Mouse (Mus musculus) intestine, embryonic 16.5 days (tissue): Measurements from ENCODE around the gene Vmn2r29. TPM values are rescaled to one million over a fixed set of nuclear protein-coding genes. Genes with fewer than 3 reads are reported as not detected.
"Not testable (repeated sequence)": the region's sequence is repeated elsewhere in the genome, so short reads cannot be mapped to it uniquely, and the experiment has no call there.

Source experiments
- ATAC-seq: fragments of 200-750 bp; cut with Nextera tagmentation; 2 replicates; pipeline ENCODE4 v1.8.0; 2017; ENCODE audit warnings: moderate TSS enrichment, moderate library complexity
- H3K27ac ChIP-seq: fragments of 300-500 bp; sonication (generic); 2 replicates; pipeline ENCODE4 v1.5.1; 2014; ENCODE audit warnings: mild to moderate bottlenecking, low read length
- H3K27me3 ChIP-seq: fragments of 300-500 bp; sonication (generic); replicated peaks from 2 replicates; pipeline ENCODE4 v1.6.1; 2014; ENCODE audit warnings: low read length, control low read depth, mixed read lengths; ENCODE audit not compliant: control insufficient read depth, insufficient read depth
- H3K36me3 ChIP-seq: fragments of 300-500 bp; sonication (generic); 2 replicates; pipeline ENCODE4 v1.6.1; 2014; ENCODE audit warnings: low read length, control low read depth; ENCODE audit not compliant: control insufficient read depth, insufficient read depth
- H3K4me1 ChIP-seq: fragments of 300-500 bp; sonication (generic); 2 replicates; pipeline ENCODE4 v1.6.1; 2014; ENCODE audit warnings: low read length, control low read depth, mixed read lengths; ENCODE audit not compliant: control insufficient read depth, insufficient read depth
- H3K4me2 ChIP-seq: fragments of 300-500 bp; sonication (generic); 2 replicates; pipeline ENCODE4 v1.6.1; 2014; ENCODE audit warnings: low read depth, low read length, control low read depth
- H3K4me3 ChIP-seq: fragments of 300-500 bp; sonication (generic); 2 replicates; pipeline ENCODE4 v1.5.1; 2014; ENCODE audit warnings: mild to moderate bottlenecking, low read length
- H3K9ac ChIP-seq: fragments of 300-500 bp; sonication (generic); 2 replicates; pipeline ENCODE4 v1.6.1; 2014; ENCODE audit warnings: low read depth, low read length
- H3K9me3 ChIP-seq: fragments of 300-500 bp; sonication (generic); 2 replicates; pipeline ENCODE4 v1.6.1; 2016; ENCODE audit warnings: low read length, control low read depth; ENCODE audit not compliant: control insufficient read depth
- WGBS: fragments of 180-500 bp; shearing (Covaris S2); extraction: QIAGEN DNeasy Blood & Tissue Kit; methylation state at CpG from one replicate; pipeline ENCODE4 v1.1.7; 2014; 5-methylcytosine and 5-hydroxymethylcytosine counted together
- polyA plus RNA-seq: library from polyadenylated mRNA; unstranded; fragments of >200 nt; fragmentation: Nextera tagmentation; extraction: Ambion mirVana; gene quantifications from 2 replicates; pipeline ENCODE4 v1.2.1, GENCODE M21; 2015

The Vmn2r29 gene
- polyA plus RNA-seq = 0.64 TPM in 1 of 2 replicates, not detected in the other

DNA sequence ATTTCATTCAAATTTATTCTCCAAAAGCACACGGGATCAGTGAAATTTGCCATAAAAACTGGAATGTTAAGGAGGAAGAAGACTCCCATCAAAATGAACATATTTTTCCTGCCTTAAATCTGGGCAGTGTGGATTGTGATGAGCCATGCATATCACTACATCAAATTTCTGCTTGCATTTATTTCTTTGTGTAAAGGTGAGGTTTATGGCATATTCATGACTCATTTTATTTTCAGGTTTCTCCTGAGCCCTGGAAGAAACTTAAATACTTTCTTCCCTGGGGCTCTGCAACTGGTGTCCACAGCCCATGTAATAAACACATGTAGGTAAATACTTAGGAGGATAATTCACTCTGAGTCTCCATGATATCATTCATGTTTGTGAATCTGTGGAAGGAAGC, at the start of gene Vmn2r29:
Gene Vmn2r29, minus strand, starts transcription at position 101 of the 400 bp plus-strand sequence.
- WGBS = no CpG with 5 or more reads among the region's 1 CpGs
- not testable (repeated sequence) for ATAC-seq, H3K27me3 ChIP-seq

DNA sequence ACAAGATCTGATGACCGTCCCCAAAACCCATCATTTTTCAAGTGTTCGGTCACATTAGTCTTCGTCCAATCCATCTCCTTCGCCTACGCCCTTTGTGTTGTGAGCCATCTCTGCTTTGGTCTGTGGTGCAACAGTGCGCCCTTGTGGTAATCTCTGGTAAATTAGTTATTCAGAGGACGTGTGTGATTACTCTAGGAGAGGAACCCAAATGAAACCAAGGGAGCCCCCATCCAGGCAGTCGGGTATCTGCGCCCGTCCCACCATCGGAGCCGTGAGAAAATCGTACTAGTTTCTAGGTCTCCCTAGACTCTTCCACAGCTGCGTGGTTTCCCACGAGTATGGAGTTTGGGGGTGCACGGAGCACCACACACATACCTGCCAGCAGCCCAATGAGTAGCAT, 48.5 kb upstream of the Vmn2r29 start:
- no peak overlapping the region for H3K27ac ChIP-seq
- no peak overlapping the region for H3K4me2 ChIP-seq
- peaks cover 13% of the 10 kb centered on the region; the same call in 1 of the 2 replicates for H3K36me3 ChIP-seq
- WGBS = 84% methylated on average over 16 of the region's 16 CpGs
- no peak overlapping the region for H3K4me3 ChIP-seq
- no peaks in the 10 kb centered on the region for H3K27me3 ChIP-seq
- H3K4me1 ChIP-seq = no peaks in the 10 kb centered on the region
- H3K9me3 ChIP-seq = 0 out of 2 replicates have a peak, but pooled peaks cover 3% of the 10 kb centered on the region
- no peak overlapping the region for H3K9ac ChIP-seq
- no peak for ATAC-seq

More for the DNA sequence above, at the start of gene Vmn2r29:
- H3K4me2 ChIP-seq, H3K4me3 ChIP-seq, H3K4me1 ChIP-seq, H3K27ac ChIP-seq, H3K36me3 ChIP-seq, H3K9me3 ChIP-seq, H3K9ac ChIP-seq: not testable (repeated sequence)

DNA sequence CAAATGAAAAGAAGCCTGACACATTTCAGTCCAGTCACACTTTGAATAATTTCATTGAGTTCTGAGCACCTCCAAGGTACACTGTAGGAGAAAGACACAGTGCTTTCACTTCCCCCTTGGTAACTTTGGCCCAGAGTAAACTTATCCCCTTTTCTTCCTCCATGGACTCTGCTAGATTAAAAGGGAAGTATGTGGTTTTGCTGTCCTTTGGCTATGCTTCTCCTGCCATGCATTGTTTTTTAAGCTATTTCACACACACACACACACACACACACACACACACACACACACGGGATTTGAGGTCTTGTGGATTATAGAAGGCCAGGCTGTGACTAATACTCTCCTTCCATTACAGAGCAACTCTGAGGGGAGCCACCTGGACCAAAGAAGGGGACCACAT, 34.3 kb upstream of the Vmn2r29 start:
- no peak overlapping the region for H3K27ac ChIP-seq
- no peaks in the 10 kb centered on the region for H3K27me3 ChIP-seq
- no peak overlapping the region for H3K9ac ChIP-seq
- H3K9me3 ChIP-seq = peaks cover 4% of the 10 kb centered on the region; the same call in 1 of the 2 replicates
- WGBS = 69% methylated on average over 1 of the region's 1 CpGs
- H3K4me2 ChIP-seq = no peak overlapping the region
- H3K4me3 ChIP-seq = no peak overlapping the region
- no peak for ATAC-seq
- H3K4me1 ChIP-seq = no peaks in the 10 kb centered on the region
- peaks cover 3% of the 10 kb centered on the region; the same call in 1 of the 2 replicates for H3K36me3 ChIP-seq

DNA sequence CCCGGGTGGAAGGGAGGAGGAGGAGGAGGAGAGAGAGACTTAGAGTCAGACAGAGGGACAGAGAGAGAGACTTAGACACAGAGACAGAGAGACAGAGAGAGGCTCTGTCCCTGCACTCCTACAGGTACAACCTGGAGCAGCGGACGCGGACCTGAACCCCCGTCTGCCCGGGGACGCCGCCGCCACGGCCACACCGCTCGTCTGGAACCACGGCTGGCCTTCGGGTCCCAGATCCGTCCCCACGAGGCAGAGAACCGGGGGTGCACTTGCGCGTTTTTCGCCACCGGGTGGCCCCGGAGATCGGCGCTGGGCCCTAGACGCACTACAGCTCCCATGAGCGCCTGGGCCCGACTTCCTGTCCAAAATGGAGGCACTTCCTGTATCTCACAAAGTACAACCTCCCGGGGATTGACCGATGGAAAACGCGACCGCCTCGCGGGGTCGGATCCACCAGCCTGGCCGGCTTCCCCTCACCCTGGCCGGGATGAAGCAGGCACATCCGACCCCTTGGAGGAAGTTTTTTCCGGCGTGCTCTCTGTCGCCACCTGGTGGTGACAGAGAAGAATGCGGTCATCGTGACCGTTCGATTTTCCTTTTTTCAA, 30.9 kb upstream of the Vmn2r29 start, which contains the start of gene Gm45844:
Gene Gm45844, minus strand, starts transcription at position 324 of the 602 bp plus-strand sequence.
- not testable (repeated sequence) for H3K36me3 ChIP-seq, H3K27me3 ChIP-seq, H3K9me3 ChIP-seq, H3K4me1 ChIP-seq
- peak within 1 kb of the TSS; percentile 53 for H3K9ac ChIP-seq
- 46% methylated on average over 45 of the region's 45 CpGs for WGBS
- peak within 1 kb of the TSS; percentile 29 for H3K27ac ChIP-seq
- H3K4me3 ChIP-seq = peak within 1 kb of the TSS; percentile 44
- peak; percentile 100 for ATAC-seq
- H3K4me2 ChIP-seq = peak within 1 kb of the TSS; percentile 23

DNA sequence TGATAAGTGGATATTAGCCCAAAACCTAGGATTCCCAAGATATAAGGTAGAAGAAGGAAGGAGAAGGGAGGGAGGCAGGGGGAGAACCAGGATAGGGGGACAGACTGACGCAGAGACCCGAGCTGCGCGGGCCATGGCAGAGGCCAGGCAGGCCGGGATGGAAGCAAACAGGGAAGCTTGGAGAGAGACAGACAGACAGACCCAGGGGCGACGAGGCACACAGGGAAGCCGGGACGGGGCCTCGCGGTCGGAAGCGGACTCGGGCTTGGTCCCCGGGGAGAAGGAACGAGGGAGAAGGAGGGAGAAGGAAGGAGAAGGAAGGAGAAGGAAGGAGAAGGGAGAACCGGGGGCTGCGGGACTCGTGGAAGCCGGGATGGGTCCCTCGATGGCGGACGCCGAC, 30.4 kb upstream of the Vmn2r29 start:
- H3K27me3 ChIP-seq, H3K9me3 ChIP-seq, H3K4me1 ChIP-seq, H3K36me3 ChIP-seq, ATAC-seq: not testable (repeated sequence)
- peak overlapping the region; percentile 23 for H3K4me2 ChIP-seq
- peak overlapping the region; percentile 29 for H3K27ac ChIP-seq
- WGBS = 63% methylated on average over 24 of the region's 24 CpGs
- H3K4me3 ChIP-seq = peak overlapping the region; percentile 44
- peak overlapping the region; percentile 53; the same call in 1 of the 2 replicates for H3K9ac ChIP-seq

DNA sequence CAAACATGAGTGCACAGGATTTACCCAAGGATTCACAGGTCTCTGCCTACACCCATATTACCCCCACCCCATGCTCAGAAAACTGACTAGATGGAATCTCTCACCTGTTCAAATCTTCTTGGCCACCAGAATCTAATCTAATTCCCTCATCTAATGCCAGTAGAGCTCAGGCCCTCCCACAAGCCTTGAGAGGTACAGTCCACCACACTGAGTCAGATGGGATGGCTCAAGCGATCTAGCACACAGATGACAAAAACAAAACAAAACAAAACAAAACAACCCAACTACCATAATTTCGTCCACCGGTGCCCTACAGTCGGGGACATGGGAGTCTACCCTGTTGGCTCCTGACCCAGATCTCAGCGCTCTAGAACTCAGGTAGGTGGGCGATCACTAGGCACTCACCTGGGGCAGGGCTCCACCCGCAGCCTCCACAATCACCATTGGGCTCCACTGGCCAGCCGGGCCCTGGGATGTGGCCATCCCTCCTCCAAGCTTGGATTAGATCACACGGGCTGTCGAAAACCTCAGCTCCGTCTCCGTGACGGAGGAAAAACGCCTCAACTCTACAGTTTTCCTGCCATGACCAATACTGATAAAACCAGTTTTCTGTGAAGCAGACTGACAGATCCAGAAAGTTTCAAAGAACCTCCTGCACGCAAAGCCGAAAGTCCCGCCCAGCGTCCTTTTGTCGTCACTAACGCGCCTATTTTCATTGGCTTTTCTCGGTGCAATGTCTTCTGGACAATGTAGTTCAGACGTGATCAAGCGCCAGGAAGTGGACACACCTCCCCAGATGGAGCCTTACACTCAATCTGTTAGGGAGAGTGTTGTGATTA, 37.6 kb downstream of the Vmn2r29 start, which contains the start of gene Zfp772:
Gene Zfp772, minus strand, starts transcription at position 686 of the 839 bp plus-strand sequence.
- H3K27me3 ChIP-seq, H3K36me3 ChIP-seq, H3K4me1 ChIP-seq, H3K27ac ChIP-seq, H3K9me3 ChIP-seq, ATAC-seq: not testable (repeated sequence)
- Histone ChIP-seq H3K4me2 (peak within 1 kb of the TSS; percentile 61), H3K9ac (peak within 1 kb of the TSS; percentile 62), H3K4me3 (peak within 1 kb of the TSS; percentile 54)
- 3% methylated on average over 24 of the region's 24 CpGs for WGBS

DNA sequence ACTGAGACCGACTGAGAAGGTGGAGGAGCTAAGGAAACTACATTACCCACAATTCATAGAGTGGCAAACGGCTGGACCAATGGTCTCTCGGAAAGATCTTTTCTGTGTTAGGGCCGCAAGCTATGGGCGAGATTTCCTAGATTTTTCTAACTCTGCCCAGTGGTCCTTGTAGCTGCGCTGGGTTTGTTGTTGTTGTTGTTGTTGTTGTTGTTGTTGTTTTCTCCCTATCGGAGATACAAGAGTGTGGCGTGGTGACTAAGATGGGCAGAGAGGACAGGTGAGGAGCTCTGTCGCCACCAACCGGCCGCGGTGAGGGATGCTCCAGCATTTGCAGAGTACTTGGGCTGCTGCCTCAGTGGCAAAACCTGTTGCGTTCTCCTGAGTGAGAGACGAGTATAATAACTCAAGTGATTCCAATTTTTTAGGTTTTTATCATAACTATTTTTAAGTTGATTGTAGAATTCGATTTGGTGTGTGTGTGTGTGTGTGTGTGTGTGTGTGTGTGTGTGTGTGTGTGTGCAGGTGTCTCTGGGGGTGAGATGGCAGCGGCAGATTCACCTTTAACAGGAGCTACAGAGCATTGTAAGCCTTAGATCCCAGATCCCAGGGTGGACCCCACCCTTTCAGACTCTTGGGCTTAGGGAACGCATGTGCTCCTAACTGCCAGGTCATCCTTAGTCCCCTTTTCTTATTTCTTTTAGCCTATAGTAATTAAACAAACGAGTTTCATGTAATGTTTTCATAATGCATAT, 58.8 kb downstream of the Vmn2r29 start:
- Histone ChIP-seq H3K4me2 (peak overlapping the region; percentile 56), H3K27ac (no peak overlapping the region), H3K9me3 (no peaks in the 10 kb centered on the region), H3K4me1 (no peaks in the 10 kb centered on the region; the same call in 1 of the 2 replicates), H3K9ac (no peak overlapping the region), H3K36me3 (no peaks in the 10 kb centered on the region), H3K27me3 (no peaks in the 10 kb centered on the region), H3K4me3 (peak overlapping the region; percentile 61)
- WGBS = 11% methylated on average over 18 of the region's 18 CpGs
- peak; percentile 99 for ATAC-seq

DNA sequence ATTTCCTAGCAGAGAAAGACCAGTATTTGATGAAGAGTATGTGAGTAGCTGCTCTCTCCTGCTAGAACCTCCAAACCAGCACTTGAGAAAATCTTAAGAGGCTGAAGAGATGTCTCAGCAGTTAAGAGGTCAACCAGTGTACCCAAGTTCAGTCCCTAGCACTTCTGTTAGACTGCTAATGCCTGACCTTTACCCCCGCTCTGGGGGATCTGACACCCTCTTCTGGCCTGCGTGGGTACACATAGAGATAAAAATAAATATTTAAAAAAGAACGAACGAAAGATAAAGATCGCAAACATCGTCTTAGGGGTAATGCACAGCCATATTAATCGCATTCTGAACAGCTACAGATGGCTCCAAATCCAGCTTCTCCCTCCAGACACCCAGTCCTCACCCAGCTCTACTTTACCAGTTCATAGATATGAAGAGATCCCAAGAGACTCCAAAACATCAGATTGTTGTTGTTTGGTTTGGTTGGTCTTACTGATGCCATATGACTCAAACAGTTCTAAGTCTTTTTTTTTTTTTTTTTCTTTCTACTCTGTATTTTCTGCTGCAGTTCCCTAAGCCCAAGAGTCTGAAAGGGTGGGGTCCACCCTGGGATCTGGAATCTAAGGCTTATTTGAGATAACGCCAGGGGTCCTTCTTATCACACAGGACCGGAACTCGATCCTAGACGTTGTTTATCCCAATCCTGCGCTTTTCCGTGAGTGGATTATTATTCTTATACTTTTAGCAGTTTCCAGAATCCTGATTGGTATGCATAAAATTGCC, 59.5 kb downstream of the Vmn2r29 start:
- peak; percentile 83 for ATAC-seq
- H3K27ac ChIP-seq = no peak overlapping the region
- no peak overlapping the region for H3K9ac ChIP-seq
- H3K36me3 ChIP-seq = no peaks in the 10 kb centered on the region
- H3K4me2 ChIP-seq = peak overlapping the region; percentile 56
- H3K9me3 ChIP-seq = no peaks in the 10 kb centered on the region
- 19% methylated on average over 13 of the region's 13 CpGs for WGBS
- H3K27me3 ChIP-seq = no peaks in the 10 kb centered on the region
- no peaks in the 10 kb centered on the region; the same call in 1 of the 2 replicates for H3K4me1 ChIP-seq
- peak overlapping the region; percentile 61 for H3K4me3 ChIP-seq
